Mouse (Mus musculus): ENCODE measurements around the gene Mup22.
"Not testable (repeated sequence)": the region's sequence is repeated elsewhere in the genome, so short reads cannot be mapped to it uniquely, and the experiment has no call there.

The Mup22 gene

DNA sequence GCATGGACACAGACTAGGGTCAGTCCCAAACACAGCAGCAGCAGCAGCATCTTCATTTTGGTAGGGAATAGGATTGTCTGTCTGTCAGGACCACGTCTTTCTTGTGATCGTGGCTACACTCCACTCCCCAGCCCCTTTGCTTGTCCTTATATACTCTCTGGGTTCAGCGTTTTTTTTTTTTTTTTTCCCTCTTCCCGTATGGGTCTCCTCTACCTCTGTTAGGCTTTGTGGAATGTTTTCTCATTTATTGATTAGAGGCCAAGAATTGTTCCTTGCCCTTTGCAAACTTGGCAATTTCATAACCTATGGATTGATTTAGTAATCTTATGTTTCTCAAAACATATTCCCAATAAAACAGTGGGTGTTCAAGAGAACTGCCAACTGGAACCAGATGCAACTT is at the start of gene Mup22:
TSS of gene Mup22 (minus strand) at position 101 of the 400 bp plus-strand sequence.
- DNase-seq: not testable (repeated sequence)

DNA sequence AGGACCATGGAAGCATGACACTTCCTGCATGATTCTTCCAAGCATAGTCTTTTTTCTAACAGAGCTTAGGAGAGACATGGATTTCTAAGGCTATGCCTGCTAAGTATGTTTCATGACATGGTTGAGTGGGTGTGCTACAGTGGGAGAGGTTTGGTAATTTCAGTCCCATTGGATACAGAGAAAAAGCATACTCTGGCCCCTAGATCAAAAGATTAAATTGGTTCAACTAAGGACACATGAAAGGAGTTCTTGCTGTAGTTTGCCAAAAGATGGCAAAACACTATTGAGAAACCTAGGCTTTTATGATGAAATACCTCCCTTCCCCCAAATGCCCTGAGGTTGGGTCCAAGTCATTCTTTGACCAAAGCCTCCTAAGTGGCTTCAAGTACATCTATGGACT is 19.6 kb upstream of the Mup22 start:
- DNase-seq: not testable (repeated sequence)

Measured in heart, adult 11 months (tissue).